Mouse (Mus musculus): ENCODE data around the gene Zfp57.

DNA sequence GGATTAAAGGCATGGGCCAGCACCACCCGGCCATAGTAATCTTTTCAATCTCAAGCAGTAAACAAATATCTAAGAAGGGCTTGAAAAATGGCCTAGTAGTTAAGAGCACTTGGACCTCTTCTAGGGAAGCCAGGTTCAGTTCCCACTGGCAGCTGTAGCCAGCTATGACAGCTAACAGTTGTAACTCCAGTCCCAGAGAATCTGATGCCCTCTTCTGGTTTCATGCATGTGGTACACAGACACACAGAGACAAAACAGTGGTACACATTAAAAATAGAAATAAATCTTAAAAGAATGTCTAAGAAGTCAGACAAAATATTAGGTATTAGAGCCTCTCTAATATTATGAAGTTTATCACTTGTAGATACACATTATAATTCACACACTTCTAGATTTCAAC, 39.8 kb upstream of the Zfp57 start:
- TF ChIP-seq CTCF (IDR thresholded peaks at IDR 0.05; ENCODE audit: control insufficient read depth, insufficient read depth, low read length) = no peak
- TF ChIP-seq POLR2A (IDR thresholded peaks at IDR 0.05; ENCODE audit: borderline replicate concordance, control insufficient read depth, low read depth, low read length) = no peak
